Mouse (Mus musculus) lung, postnatal 0 days (tissue): Measurements from ENCODE around the gene Cdca5. TPM values are rescaled to one million over a fixed set of nuclear protein-coding genes. Genes with fewer than 3 reads are reported as not detected.

Source experiments
- ATAC-seq: fragments of 200-750 bp; cut with Nextera tagmentation; 2 replicates; pipeline ENCODE4 v1.8.0; 2017; ENCODE audit warnings: moderate library complexity
- DNase-seq: peaks from one replicate; pipeline ENCODE4 v3.0.0-alpha.2; 2016; ENCODE audit warnings: low spot score
- H3K27ac ChIP-seq: fragments of 300-500 bp; sonication (generic); 2 replicates; pipeline ENCODE4 v1.5.1; 2014; ENCODE audit warnings: antibody characterized with exemption, mild to moderate bottlenecking, low read length, mixed read lengths
- H3K27me3 ChIP-seq: fragments of 300-500 bp; sonication (generic); replicated peaks from 2 replicates; pipeline ENCODE4 v1.6.1; 2014; ENCODE audit warnings: low read length, mixed read lengths; ENCODE audit not compliant: insufficient read depth
- H3K36me3 ChIP-seq: fragments of 300-500 bp; sonication (generic); 2 replicates; pipeline ENCODE4 v1.6.1; 2014; ENCODE audit warnings: low read length, mixed read lengths; ENCODE audit not compliant: insufficient read depth
- H3K4me1 ChIP-seq: fragments of 300-500 bp; sonication (generic); 2 replicates; pipeline ENCODE4 v1.6.1; 2014; ENCODE audit warnings: antibody characterized with exemption, low read depth, low read length, mixed read lengths; ENCODE audit not compliant: insufficient read depth
- H3K4me2 ChIP-seq: fragments of 300-500 bp; sonication (generic); replicated peaks from 2 replicates; pipeline ENCODE4 v1.6.1; 2014; ENCODE audit warnings: low read depth, mild to moderate bottlenecking, low read length, moderate library complexity, mixed read lengths
- H3K4me3 ChIP-seq: fragments of 300-500 bp; sonication (generic); 2 replicates; pipeline ENCODE4 v1.5.1; 2014; ENCODE audit warnings: low read depth, low read length
- H3K9ac ChIP-seq: fragments of 300-500 bp; sonication (generic); replicated peaks from 2 replicates; pipeline ENCODE4 v1.6.1; 2014; ENCODE audit warnings: low read depth, mild to moderate bottlenecking
- H3K9me3 ChIP-seq: fragments of 300-500 bp; sonication (generic); 2 replicates; pipeline ENCODE4 v1.6.1; 2016; ENCODE audit warnings: low read length, mixed read lengths
- CTCF ChIP-seq: IDR thresholded peaks from 2 replicates; pipeline ENCODE4 v1.5.1; 2016; ENCODE audit warnings: antibody characterized with exemption, mild to moderate bottlenecking
- EP300 ChIP-seq: IDR thresholded peaks from 2 replicates; pipeline ENCODE4 v1.6.1; 2016; ENCODE audit warnings: antibody characterized with exemption, mild to moderate bottlenecking, control low read depth
- WGBS: fragments of 180-500 bp; shearing (Covaris S2); extraction: QIAGEN DNeasy Blood & Tissue Kit; methylation state at CpG from one replicate; pipeline ENCODE4 v1.1.7; 2014; 5-methylcytosine and 5-hydroxymethylcytosine counted together
- polyA plus RNA-seq: library from polyadenylated mRNA; unstranded; fragments of >200 nt; fragmentation: Nextera tagmentation; extraction: Ambion mirVana; gene quantifications from 2 replicates; pipeline ENCODE4 v1.2.1, GENCODE M21; 2015

Gene Cdca5
- polyA plus RNA-seq, 1 experiment from 2014 or later: 2.8 TPM

DNA sequence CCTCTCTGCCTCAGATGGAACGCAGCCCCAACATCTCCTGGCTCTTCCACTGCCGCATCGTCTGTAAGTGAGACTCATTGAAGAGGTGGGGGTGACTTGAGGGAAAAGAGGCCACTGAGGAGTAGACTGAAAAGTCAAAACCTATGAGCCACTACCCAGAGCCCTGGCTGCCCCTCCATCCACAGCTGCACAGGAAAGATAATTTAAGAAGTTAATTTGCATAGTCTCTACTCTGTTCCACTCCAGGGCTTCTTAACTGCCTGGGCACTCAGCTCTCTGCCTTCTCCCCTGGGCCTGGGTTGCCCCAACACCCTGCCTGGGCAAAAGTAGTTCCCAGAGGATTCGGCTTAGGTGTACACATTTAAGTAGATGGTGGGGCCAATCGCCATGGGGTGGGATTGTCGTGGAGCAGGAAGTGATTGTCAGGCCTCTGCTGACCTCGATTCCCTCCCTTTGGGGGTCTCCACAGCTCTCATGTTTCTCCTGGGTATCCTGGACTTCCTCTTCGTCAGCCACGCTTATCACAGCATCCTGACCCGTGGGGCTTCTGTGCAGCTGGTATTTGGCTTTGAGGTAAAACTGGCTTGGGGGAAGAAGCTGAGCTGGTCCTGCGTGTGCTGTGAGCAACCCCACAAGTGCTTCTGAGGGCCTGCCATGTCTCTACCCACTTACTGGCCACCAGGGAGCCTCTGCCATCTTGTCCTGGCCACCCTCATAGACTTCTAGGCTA, 35.9 kb upstream of the Cdca5 start:
- no peaks in the 10 kb centered on the region for H3K27me3 ChIP-seq
- DNase-seq: no peak
- H3K27ac ChIP-seq: no peak overlapping the region
- no peak overlapping the region for H3K9ac ChIP-seq
- H3K36me3 ChIP-seq: peaks cover 43% of the 10 kb centered on the region
- H3K4me3 ChIP-seq: no peak overlapping the region
- 82% methylated on average over 11 of the region's 11 CpGs for WGBS
- no peak for ATAC-seq
- TF ChIP-seq EP300 (no peak), CTCF (no peak)
- no peak overlapping the region for H3K4me2 ChIP-seq
- peaks cover 6% of the 10 kb centered on the region; the same call in 1 of the 2 replicates for H3K4me1 ChIP-seq
- no peaks in the 10 kb centered on the region for H3K9me3 ChIP-seq

DNA sequence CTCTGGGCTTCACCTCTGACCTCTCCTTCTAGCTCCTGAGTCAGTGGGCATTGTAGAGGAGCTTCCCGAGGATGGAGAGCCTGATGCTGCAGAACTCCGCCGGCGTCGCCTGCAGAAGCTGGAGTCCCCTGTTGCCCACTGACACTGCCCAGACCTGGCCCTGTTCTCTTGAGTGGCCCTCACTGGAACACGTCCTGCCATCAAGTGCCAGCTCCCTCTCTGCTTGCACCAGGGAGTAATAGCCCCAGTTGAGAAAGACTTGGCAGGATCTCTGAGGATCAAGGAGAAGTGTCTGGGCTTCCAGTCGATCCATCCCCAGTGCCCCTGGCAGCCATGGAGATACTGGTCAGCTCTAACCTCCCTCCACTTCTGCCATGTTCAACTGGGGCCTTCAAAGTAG, 32.3 kb upstream of the Cdca5 start:
- Histone ChIP-seq H3K4me2 (no peak overlapping the region), H3K36me3 (peaks cover 53% of the 10 kb centered on the region), H3K27me3 (no peaks in the 10 kb centered on the region), H3K4me3 (no peak overlapping the region), H3K27ac (no peak overlapping the region), H3K9me3 (no peaks in the 10 kb centered on the region), H3K4me1 (peaks cover 7% of the 10 kb centered on the region), H3K9ac (no peak overlapping the region)
- DNase-seq (no peak), ATAC-seq (no peak)
- TF ChIP-seq EP300: no peak
- no peak for TF ChIP-seq CTCF
- 71% methylated on average over 7 of the region's 7 CpGs for WGBS

GRCm38 (mm10) chr19:6054296-6054695, 30.5 kb upstream of the Cdca5 start:
- Histone ChIP-seq H3K27me3 (no peaks in the 10 kb centered on the region), H3K9me3 (no peaks in the 10 kb centered on the region), H3K9ac (no peak overlapping the region), H3K4me2 (no peak overlapping the region), H3K36me3 (peaks cover 51% of the 10 kb centered on the region), H3K4me1 (peaks cover 7% of the 10 kb centered on the region), H3K4me3 (no peak overlapping the region), H3K27ac (no peak overlapping the region)
- ATAC-seq (no peak), DNase-seq (no peak)
- TF ChIP-seq CTCF: no peak
- 72% methylated on average over 5 of the region's 5 CpGs for WGBS

- peaks cover 31% of the 10 kb centered on the region for H3K36me3 ChIP-seq
Observed at GRCm38 (mm10) chr19:6056696-6057095, 28.1 kb upstream of the Cdca5 start.

GRCm38 (mm10) chr19:6057313-6058096, 27.3 kb upstream of the Cdca5 start, which contains the start of the genes Mrpl49 and Fau:
Gene Mrpl49 (minus strand): TSS chr19:6057785.
Gene Fau (plus strand): TSS chr19:6057844.
- ATAC-seq: peak; percentile 90

More at GRCm38 (mm10) chr19:6056696-6057095, 28.1 kb upstream of the Cdca5 start:
- 40% methylated on average over 4 of the region's 4 CpGs for WGBS
- H3K27ac ChIP-seq: no peak overlapping the region
- DNase-seq (no peak), ATAC-seq (no peak)
- no peak overlapping the region for H3K4me3 ChIP-seq
- H3K4me2 ChIP-seq: peak overlapping the region; percentile 71
- peaks cover 8% of the 10 kb centered on the region for H3K4me1 ChIP-seq
- TF ChIP-seq CTCF (no peak), EP300 (no peak)
- H3K9ac ChIP-seq: no peak overlapping the region; the same call in 1 of the 2 replicates
- H3K27me3 ChIP-seq: no peaks in the 10 kb centered on the region
- H3K9me3 ChIP-seq: no peaks in the 10 kb centered on the region

GRCm38 (mm10) chr19:6058513-6058912, 26.3 kb upstream of the Cdca5 start:
- Histone ChIP-seq H3K4me3 (peak overlapping the region; percentile 73), H3K4me1 (peaks cover 15% of the 10 kb centered on the region), H3K4me2 (peak overlapping the region; percentile 60), H3K9me3 (no peaks in the 10 kb centered on the region), H3K36me3 (peaks cover 13% of the 10 kb centered on the region), H3K27me3 (no peaks in the 10 kb centered on the region), H3K27ac (peak overlapping the region; percentile 71; the same call in 1 of the 2 replicates), H3K9ac (peak overlapping the region; percentile 76)
- ATAC-seq (no peak), DNase-seq (no peak)
- TF ChIP-seq CTCF (no peak), EP300 (no peak)
- 24% methylated on average over 5 of the region's 5 CpGs for WGBS

More at GRCm38 (mm10) chr19:6057313-6058096, 27.3 kb upstream of the Cdca5 start, which contains the start of the genes Mrpl49 and Fau:
- peak within 1 kb of the TSS; percentile 71 for H3K27ac ChIP-seq
- no peaks in the 10 kb centered on the region for H3K27me3 ChIP-seq
- H3K36me3 ChIP-seq: peaks cover 23% of the 10 kb centered on the region
- H3K9ac ChIP-seq: peak within 1 kb of the TSS; percentile 76
- H3K4me3 ChIP-seq: peak within 1 kb of the TSS; percentile 73
- H3K4me1 ChIP-seq: peaks cover 15% of the 10 kb centered on the region
- H3K9me3 ChIP-seq: no peaks in the 10 kb centered on the region
- WGBS: 1% methylated on average over 55 of the region's 63 CpGs
- peak; percentile 98 for DNase-seq
- no peak for TF ChIP-seq CTCF
- TF ChIP-seq EP300: no peak
- H3K4me2 ChIP-seq: peak within 1 kb of the TSS; percentile 71
